Comparison of ENCODE assay signal across 18 mouse cellular contexts in the genomic region with DNA sequence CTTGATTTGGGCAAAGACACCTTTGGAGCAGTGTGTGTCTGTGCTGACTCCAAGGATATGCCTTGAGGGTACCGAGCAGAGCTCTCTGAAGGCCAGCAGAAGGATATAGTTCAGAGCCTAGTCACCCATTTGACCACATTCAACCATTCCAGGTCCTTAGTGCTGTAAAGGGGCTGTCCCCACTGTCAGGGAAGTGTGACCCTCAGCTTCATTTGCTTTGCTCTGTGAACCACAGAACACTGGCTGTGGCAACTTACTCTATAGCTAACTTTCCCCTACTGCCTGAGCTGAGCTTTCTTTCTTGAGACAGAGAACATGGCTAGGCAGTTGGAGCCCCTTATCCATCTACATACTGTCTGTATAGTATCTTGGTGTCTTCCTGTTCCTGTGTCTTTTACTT.
DNase-seq lines count a peak whose midpoint lies in the region; ATAC-seq and TF ChIP-seq lines count a peak whose summit lies in the region.
"Had no signal": no experiment of that assay in that cellular context is flagged by ENCODE, and none has a peak within 500 bp of the region (broad histone marks: within the 10 kb centered on the region; RNA-seq: fewer than 3 reads in every experiment).

No protein-coding gene starts in this region.

- H3K9ac ChIP-seq in midbrain, embryonic 11.5 days (ENCODE audit: low read length) = no peak overlapping the region
- no peak overlapping the region for H3K9ac ChIP-seq in midbrain, embryonic 13.5 days (replicated peaks)
- H3K9ac ChIP-seq: forebrain, postnatal 0 days; heart, embryonic 13.5 days; hindbrain, embryonic 14.5 days had no signal

- H3K36me3 ChIP-seq in midbrain, embryonic 11.5 days (ENCODE audit: control insufficient read depth, insufficient read depth, low read length) = peaks cover 2% of the 10 kb centered on the region; the same call in 1 of the 2 replicates
- no peaks in the 10 kb centered on the region for H3K36me3 ChIP-seq in midbrain, embryonic 13.5 days

- peak; percentile 19 for DNase-seq in midbrain, embryonic 11.5 days (ENCODE audit: low spot score, missing footprints)
- DNase-seq in testis, postnatal 10 days (ENCODE audit: low spot score) = no peak
- DNase-seq in urinary bladder, postnatal 10 days (ENCODE audit: low spot score) = no peak
- DNase-seq: cerebellum, postnatal 14 days; forebrain, postnatal 0 days; gastrocnemius, postnatal 36 days; heart, postnatal 14 days; heart, postnatal 4 days had no signal

- 85% methylated on average over 1 of the region's 1 CpGs for WGBS in midbrain, embryonic 11.5 days
- WGBS in midbrain, embryonic 13.5 days = 96% methylated on average over 1 of the region's 1 CpGs
- 96% methylated on average over 1 of the region's 1 CpGs for WGBS in olfactory bulb, adult 2 months

- ATAC-seq in midbrain, embryonic 11.5 days (ENCODE audit: low FRiP score) = no peak
- no peak for ATAC-seq in midbrain, embryonic 13.5 days
- ATAC-seq: forebrain, embryonic 14.5 days; forebrain, postnatal 0 days; hindbrain, postnatal 0 days; inflammation-experienced regulatory T-cells, adult 6 months had no signal

- no peak overlapping the region for H3K27ac ChIP-seq in midbrain, embryonic 11.5 days (ENCODE audit: low read depth, low read length)
- no peak overlapping the region for H3K27ac ChIP-seq in midbrain, embryonic 13.5 days
- H3K27ac ChIP-seq in embryonic fibroblast, embryonic 13.5 days (ENCODE audit: insufficient read depth, low read length) = peak overlapping the region; percentile 70
- H3K27ac ChIP-seq in olfactory bulb, adult 2 months (ENCODE audit: insufficient read depth, low read depth, low read length) = peak overlapping the region; percentile 55; the same call in 1 of the 2 replicates
- H3K27ac ChIP-seq: heart, adult 2 months; heart, embryonic 10.5 days; heart, embryonic 13.5 days; hindbrain, embryonic 14.5 days; hindbrain, postnatal 0 days had no signal

- no peaks in the 10 kb centered on the region for H3K4me1 ChIP-seq in midbrain, embryonic 11.5 days (ENCODE audit: control insufficient read depth, insufficient read depth, low read length)
- H3K4me1 ChIP-seq in midbrain, embryonic 13.5 days (replicated peaks) = no peaks in the 10 kb centered on the region
- H3K4me1 ChIP-seq in embryonic fibroblast, embryonic 13.5 days (ENCODE audit: control insufficient read depth, insufficient read depth, low read length) = peaks cover 12% of the 10 kb centered on the region
- H3K4me1 ChIP-seq in olfactory bulb, adult 2 months (ENCODE audit: control insufficient read depth, insufficient read depth, low read length) = peaks cover 33% of the 10 kb centered on the region

- peaks cover 10% of the 10 kb centered on the region; the same call in 1 of the 2 replicates for H3K9me3 ChIP-seq in midbrain, embryonic 11.5 days (ENCODE audit: control insufficient read depth, low read length)
- peaks cover 7% of the 10 kb centered on the region; the same call in 1 of the 2 replicates for H3K9me3 ChIP-seq in midbrain, embryonic 13.5 days

- no peaks in the 10 kb centered on the region for H3K27me3 ChIP-seq in midbrain, embryonic 11.5 days (ENCODE audit: control insufficient read depth, insufficient read depth, low read length)
- no peaks in the 10 kb centered on the region for H3K27me3 ChIP-seq in midbrain, embryonic 13.5 days
- H3K27me3 ChIP-seq: heart, embryonic 13.5 days had no signal

- H3K4me2 ChIP-seq in midbrain, embryonic 11.5 days = no peak overlapping the region
- no peak overlapping the region for H3K4me2 ChIP-seq in midbrain, embryonic 13.5 days (replicated peaks)
- H3K4me2 ChIP-seq: heart, embryonic 13.5 days; hindbrain, embryonic 14.5 days had no signal

- no peak overlapping the region for H3K4me3 ChIP-seq in midbrain, embryonic 11.5 days (ENCODE audit: low read depth, low read length)
- H3K4me3 ChIP-seq in midbrain, embryonic 13.5 days (replicated peaks) = no peak overlapping the region
- no peak overlapping the region for H3K4me3 ChIP-seq in embryonic fibroblast, embryonic 13.5 days (ENCODE audit: insufficient read depth, low read length)
- H3K4me3 ChIP-seq in olfactory bulb, adult 2 months (ENCODE audit: insufficient read depth, low read depth, low read length) = no peak overlapping the region
- H3K4me3 ChIP-seq: heart, adult 2 months; heart, embryonic 10.5 days; heart, embryonic 13.5 days had no signal

- no peak for TF ChIP-seq POLR2A in embryonic fibroblast, embryonic 13.5 days (IDR thresholded peaks at IDR 0.05; ENCODE audit: low read depth, low read length)
- TF ChIP-seq POLR2A in olfactory bulb, adult 2 months (IDR thresholded peaks at IDR 0.05; ENCODE audit: insufficient read depth, low read depth, low read length) = no peak

- no peak for TF ChIP-seq CTCF in embryonic fibroblast, embryonic 13.5 days (IDR thresholded peaks at IDR 0.05; ENCODE audit: borderline replicate concordance, insufficient read depth, low read length)
- no peak for TF ChIP-seq CTCF in olfactory bulb, adult 2 months (IDR thresholded peaks at IDR 0.05; ENCODE audit: insufficient read depth, low read depth, low read length)

Comparison
In these comparisons a context has a peak if more than half of its experiments do, and no peak if none do; other contexts are left out.
1. H3K27ac ChIP-seq: peak in embryonic fibroblast, embryonic 13.5 days (single experiment) and olfactory bulb, adult 2 months (single experiment); none in midbrain, embryonic 11.5 days (single experiment) and midbrain, embryonic 13.5 days (single experiment).